In genomic region chr1:91413898-91414594, GRCm38 (mm10) we compare ENCODE assay signal across 8 mouse cellular contexts. TPM values are rescaled to one million over a fixed set of nuclear protein-coding genes. Genes with fewer than 3 reads are reported as not detected.
DNase-seq lines count a peak whose midpoint lies in the region; ATAC-seq and TF ChIP-seq lines count a peak whose summit lies in the region.

TSS of gene Hes6 (minus strand) at chr1:91414038.

- H3K27ac ChIP-seq in bone marrow, adult 2 months (ENCODE audit: control insufficient read depth, insufficient read depth, low read depth, low read length, poor library complexity), result peak within 1 kb of the TSS; percentile 90
- H3K27ac ChIP-seq in embryonic fibroblast, embryonic 13.5 days (ENCODE audit: insufficient read depth, low read length), result no peak within 1 kb of the TSS
- peak within 1 kb of the TSS; percentile 97 for H3K27ac ChIP-seq in heart, embryonic 16.5 days (ENCODE audit: low read length)
- peak within 1 kb of the TSS; percentile 93 for H3K27ac ChIP-seq in liver, postnatal 0 days (ENCODE audit: low read depth)
- H3K27ac ChIP-seq in neural tube, embryonic 13.5 days (replicated peaks), result peak within 1 kb of the TSS; percentile 93

- H3K4me2 ChIP-seq in heart, embryonic 16.5 days (ENCODE audit: low read depth, low read length), result peak within 1 kb of the TSS; percentile 97
- peak within 1 kb of the TSS; percentile 99 for H3K4me2 ChIP-seq in liver, postnatal 0 days (ENCODE audit: low read depth, low read length)
- H3K4me2 ChIP-seq in neural tube, embryonic 13.5 days, result peak within 1 kb of the TSS; percentile 93

- peak; percentile 69; the same call in 1 of the 2 replicates for TF ChIP-seq POLR2A in bone marrow, adult 2 months (IDR thresholded peaks at IDR 0.05; ENCODE audit: borderline replicate concordance, control insufficient read depth, low read depth, low read length)
- TF ChIP-seq POLR2A in embryonic fibroblast, embryonic 13.5 days (IDR thresholded peaks at IDR 0.05; ENCODE audit: low read depth, low read length), result no peak

- TF ChIP-seq CTCF in bone marrow, adult 2 months (IDR thresholded peaks at IDR 0.05; ENCODE audit: control insufficient read depth, insufficient read depth, low read length), result no peak
- no peak for TF ChIP-seq CTCF in embryonic fibroblast, embryonic 13.5 days (IDR thresholded peaks at IDR 0.05; ENCODE audit: borderline replicate concordance, insufficient read depth, low read length)
- TF ChIP-seq CTCF in liver, postnatal 0 days (IDR thresholded peaks at IDR 0.05; ENCODE audit: low read depth), result no peak

- peak within 1 kb of the TSS; percentile 84 for H3K4me3 ChIP-seq in bone marrow, adult 2 months (replicated peaks; ENCODE audit: control insufficient read depth, low read depth, low read length)
- peak within 1 kb of the TSS; percentile 70 for H3K4me3 ChIP-seq in embryonic fibroblast, embryonic 13.5 days (ENCODE audit: insufficient read depth, low read length)
- peak within 1 kb of the TSS; percentile 86 for H3K4me3 ChIP-seq in heart, embryonic 16.5 days (ENCODE audit: low read length)
- peak within 1 kb of the TSS; percentile 85 for H3K4me3 ChIP-seq in liver, postnatal 0 days (ENCODE audit: low read depth, low read length)
- peak within 1 kb of the TSS; percentile 71 for H3K4me3 ChIP-seq in neural tube, embryonic 13.5 days

- H3K9ac ChIP-seq in heart, embryonic 16.5 days (ENCODE audit: low read length), result peak within 1 kb of the TSS; percentile 81
- H3K9ac ChIP-seq in liver, postnatal 0 days (replicated peaks), result peak within 1 kb of the TSS; percentile 89
- peak within 1 kb of the TSS; percentile 90 for H3K9ac ChIP-seq in neural tube, embryonic 13.5 days

- under 1% methylated on average over 39 of the region's 39 CpGs for WGBS in bone marrow, adult 2 months
- under 1% methylated on average over 29 of the region's 39 CpGs for WGBS in heart, embryonic 16.5 days
- 1% methylated on average over 38 of the region's 39 CpGs for WGBS in liver, postnatal 0 days (ENCODE audit: insufficient replicate concordance)
- WGBS in neural tube, embryonic 13.5 days, result 2% methylated on average over 20 of the region's 39 CpGs

- H3K4me1 ChIP-seq in bone marrow, adult 2 months (ENCODE audit: control insufficient read depth, insufficient read depth, low read length), result peaks cover 2% of the 10 kb centered on the region
- H3K4me1 ChIP-seq in embryonic fibroblast, embryonic 13.5 days (ENCODE audit: control insufficient read depth, insufficient read depth, low read length), result 0 out of 2 replicates have a peak, but pooled peaks cover 2% of the 10 kb centered on the region
- peaks cover 22% of the 10 kb centered on the region for H3K4me1 ChIP-seq in heart, embryonic 16.5 days (ENCODE audit: control insufficient read depth, insufficient read depth, low read length)
- H3K4me1 ChIP-seq in liver, postnatal 0 days (ENCODE audit: insufficient read depth), result peaks cover 31% of the 10 kb centered on the region
- H3K4me1 ChIP-seq in neural tube, embryonic 13.5 days (replicated peaks), result peaks cover 57% of the 10 kb centered on the region

- peak; percentile 57 for ATAC-seq in heart, embryonic 16.5 days (replicated peaks; ENCODE audit: extremely low read depth, insufficient read depth, low FRiP score)
- ATAC-seq in liver, postnatal 0 days, result peak; percentile 14
- ATAC-seq in neural tube, embryonic 13.5 days (ENCODE audit: low read depth), result peak; percentile 46

- H3K36me3 ChIP-seq in heart, embryonic 16.5 days (ENCODE audit: control insufficient read depth, insufficient read depth), result peaks cover 12% of the 10 kb centered on the region
- peaks cover 15% of the 10 kb centered on the region for H3K36me3 ChIP-seq in liver, postnatal 0 days (replicated peaks; ENCODE audit: insufficient read depth, low read length)
- peaks cover 20% of the 10 kb centered on the region; the same call in 1 of the 2 replicates for H3K36me3 ChIP-seq in neural tube, embryonic 13.5 days

- TF ChIP-seq EP300 in liver, postnatal 0 days (IDR thresholded peaks at IDR 0.05; ENCODE audit: low read depth), result no peak

- no peaks in the 10 kb centered on the region for H3K27me3 ChIP-seq in heart, embryonic 16.5 days (ENCODE audit: control insufficient read depth, insufficient read depth, low read length)
- H3K27me3 ChIP-seq in liver, postnatal 0 days (ENCODE audit: insufficient read depth, low read length), result no peaks in the 10 kb centered on the region
- no peaks in the 10 kb centered on the region for H3K27me3 ChIP-seq in neural tube, embryonic 13.5 days

- DNase-seq in CD4-positive helper T cell, adult 2 months (ENCODE audit: low read depth, low spot score), result peak; percentile 52
- peak; percentile 82 to 86 for DNase-seq in kidney, postnatal 25 days
- peak; percentile 70 for DNase-seq in liver, postnatal 0 days
- peak; percentile 48 to 55 for DNase-seq in thymus, adult 18-20 months

- no peaks in the 10 kb centered on the region for H3K9me3 ChIP-seq in heart, embryonic 16.5 days (replicated peaks; ENCODE audit: control insufficient read depth, low read length)
- no peaks in the 10 kb centered on the region for H3K9me3 ChIP-seq in liver, postnatal 0 days (ENCODE audit: low read length)
- H3K9me3 ChIP-seq in neural tube, embryonic 13.5 days, result no peaks in the 10 kb centered on the region

RNA-seq across cellular contexts. Expression of gene Hes6, which starts in this region (rescaled TPM):
- 23.3 and 32.9 TPM in 2 replicates for polyA plus RNA-seq in bone marrow, adult 2 months (2011; ENCODE audit: insufficient read depth, insufficient read length, low replicate concordance, missing spikeins)
- polyA plus RNA-seq in embryonic fibroblast, embryonic 13.5 days (2011; ENCODE audit: insufficient read length, low read depth, missing spikeins), result 9.2 and 9.9 TPM in 2 replicates
- polyA plus RNA-seq in heart, embryonic 16.5 days (2015; fragmentation: Nextera tagmentation; extraction: Ambion mirVana), result 105 and 117 TPM in 2 replicates
- polyA plus RNA-seq in liver, postnatal 0 days (2015; fragmentation: Nextera tagmentation; extraction: Ambion mirVana), result 33.1 and 35.0 TPM in 2 replicates
- polyA plus RNA-seq in neural tube, embryonic 13.5 days (2015; fragmentation: Nextera tagmentation; extraction: Ambion mirVana), result 146 and 163 TPM in 2 replicates
